Mouse (Mus musculus) left cerebral cortex, adult 8-10 months (tissue): ENCODE measurements at regions not wholly inside any gene's neighbourhood (a gene's known extent, or its start where the extent isn't known, plus 50 kb on each side); places are given as distances from the start of the nearest gene placed in this dataset.

Experiments used
- DNase-seq, 2 experiments: peaks; one replicate each; pipeline ENCODE4 v3.0.0; 2022; ENCODE audit warnings: low spot score in 2 of 2

DNA sequence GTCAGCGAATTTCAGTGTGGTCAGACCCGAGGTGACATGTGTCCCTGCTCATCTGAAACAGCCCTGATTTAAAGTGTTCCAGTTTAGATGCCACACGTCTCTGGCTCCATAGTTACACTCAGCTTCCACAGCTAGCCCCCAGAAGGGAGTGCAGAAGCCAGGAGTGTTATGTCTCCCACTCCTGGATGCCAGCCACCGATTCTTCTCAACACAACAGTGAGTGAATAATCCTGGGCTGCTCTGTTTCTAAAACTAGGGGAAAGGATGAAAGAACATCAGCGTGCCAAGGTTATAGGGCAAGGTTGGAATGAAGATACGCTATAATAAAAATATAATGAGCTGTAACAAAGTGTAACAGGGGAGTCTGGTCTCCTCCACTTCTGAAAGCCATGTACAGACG is 51.5 kb upstream of the Stmnd1 start:
- peak in 1 of 2 experiments; percentile 26 for DNase-seq

- peak; percentile 49 to 84 for DNase-seq
Observed at GRCm38 (mm10) chr13:46218101-46218701, 55.3 kb upstream of the Stmnd1 start.

- DNase-seq, result no peak
Observed at GRCm38 (mm10) chr13:46216954-46217838, 56.3 kb upstream of the Stmnd1 start.

DNA sequence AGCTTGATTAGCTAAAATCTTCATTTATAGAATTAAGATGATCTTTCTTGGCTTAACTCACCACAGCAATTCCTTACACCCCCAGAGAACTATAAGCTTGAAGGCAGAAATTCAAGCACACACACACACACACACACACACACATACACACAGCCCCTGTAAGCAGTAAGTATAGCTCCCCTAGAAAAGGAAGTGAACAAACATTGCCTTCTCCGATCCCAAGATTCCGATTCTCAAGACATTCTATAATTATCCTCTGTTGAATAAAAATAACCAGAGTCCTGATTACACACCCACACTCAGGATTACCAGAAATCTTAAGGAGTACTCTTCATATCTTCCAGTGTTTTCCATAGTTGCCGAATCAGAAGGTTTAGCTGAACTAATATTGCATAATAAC is 70.0 kb upstream of the Stmnd1 start:
- no peak for DNase-seq

- no peak for DNase-seq
Observed at GRCm38 (mm10) chr13:46202586-46202985, 70.9 kb upstream of the Stmnd1 start.

DNA sequence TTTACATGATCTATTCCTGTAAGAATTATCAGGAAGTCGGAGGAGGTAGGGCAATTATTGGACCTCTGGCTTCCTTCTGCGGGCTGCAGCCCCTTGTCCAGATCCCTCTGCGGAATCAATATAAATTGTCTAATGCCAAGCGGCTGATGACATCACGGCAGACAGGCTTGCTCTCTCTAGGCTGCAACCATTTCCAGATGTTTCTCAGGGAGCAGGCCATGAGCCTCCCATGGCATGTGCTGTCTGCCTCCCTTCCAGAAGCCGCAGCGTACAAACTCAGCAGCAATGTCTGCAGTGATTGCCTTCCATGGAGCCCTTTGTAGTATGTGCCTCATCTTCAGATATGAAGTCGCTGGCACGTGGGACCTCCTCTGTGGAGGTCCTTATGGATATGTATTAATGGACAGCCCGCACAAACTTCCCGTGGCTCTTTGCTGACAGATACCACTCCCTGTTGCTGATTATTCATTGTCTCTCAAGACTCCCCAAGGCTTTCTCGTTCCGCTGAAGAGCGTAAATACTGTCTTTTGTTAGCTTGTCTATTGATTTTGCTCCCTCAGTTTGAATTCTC is 72.4 kb upstream of the Stmnd1 start:
- DNase-seq, result no peak

DNA sequence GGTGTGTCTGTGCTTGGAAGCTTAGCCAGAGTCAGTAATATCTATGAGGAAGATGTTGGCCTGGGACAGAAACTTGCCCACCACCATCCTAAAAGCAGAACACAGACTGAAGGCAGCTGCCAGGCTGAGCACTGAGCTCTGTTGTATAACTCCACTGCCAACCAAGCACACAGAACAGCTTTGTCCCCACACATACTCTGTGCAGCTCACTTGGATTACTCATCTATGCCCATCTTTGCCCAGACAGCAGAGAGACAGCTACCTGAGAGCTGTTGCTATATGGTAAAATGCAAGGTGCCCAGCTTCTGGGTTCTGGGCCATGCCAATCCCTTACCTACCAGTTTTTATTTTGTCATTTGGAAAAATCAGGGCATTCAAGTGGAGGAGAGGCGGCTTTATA is 80.4 kb upstream of the Stmnd1 start:
- DNase-seq, result peak in 1 of 2 experiments; percentile 31

DNA sequence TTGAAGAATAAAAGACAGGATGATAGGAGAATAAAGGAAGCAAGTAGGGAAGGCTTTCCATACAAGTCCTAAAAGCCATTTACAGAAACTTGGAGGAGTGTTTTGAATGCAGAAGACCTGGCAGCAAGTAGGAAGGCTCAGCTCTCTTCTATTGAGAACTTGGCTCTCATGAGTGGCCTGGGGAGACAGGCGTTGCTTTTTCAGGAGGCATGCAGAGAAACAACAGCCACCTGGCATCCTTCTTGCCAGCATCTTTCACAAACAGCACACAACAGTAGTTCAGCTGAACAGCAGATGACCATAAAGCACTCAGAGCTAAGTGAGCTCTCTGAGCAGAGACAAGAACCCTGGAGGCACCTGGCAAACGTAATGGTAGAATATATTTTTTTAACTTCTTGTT is 83.8 kb upstream of the Stmnd1 start:
- no peak for DNase-seq

- DNase-seq, result no peak
Observed at GRCm38 (mm10) chr13:46182851-46183250, 90.7 kb upstream of the Stmnd1 start.

DNA sequence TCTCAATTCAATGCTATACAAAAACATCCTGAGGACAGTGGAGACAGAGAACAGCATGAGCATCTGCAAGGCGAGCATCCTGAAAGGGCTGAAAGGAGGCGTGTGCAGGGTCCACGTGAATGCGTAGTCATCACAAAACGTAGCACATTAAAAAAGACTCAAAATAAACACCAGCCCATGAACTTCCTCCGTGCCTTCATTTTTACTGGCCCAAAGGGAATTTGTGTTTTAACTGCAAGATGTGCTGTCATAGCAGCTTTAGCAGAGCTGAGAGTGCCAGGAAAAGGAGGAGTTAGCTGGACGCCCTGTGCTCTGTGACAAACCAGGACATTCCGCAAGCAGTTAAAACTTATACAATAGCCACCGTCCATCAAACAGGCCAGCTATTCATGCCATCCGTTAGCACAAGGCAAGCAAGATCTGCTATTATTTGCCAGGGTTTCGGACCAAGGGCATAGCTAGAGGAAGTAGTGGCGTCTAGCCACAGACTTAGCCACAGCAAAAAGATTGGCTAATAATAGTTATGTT is 92.9 kb upstream of the Stmnd1 start:
- DNase-seq, result peak in 1 of 2 experiments; percentile 47

GRCm38 (mm10) chr13:46179916-46180315 is 93.6 kb upstream of the Stmnd1 start:
- DNase-seq, result no peak

DNA sequence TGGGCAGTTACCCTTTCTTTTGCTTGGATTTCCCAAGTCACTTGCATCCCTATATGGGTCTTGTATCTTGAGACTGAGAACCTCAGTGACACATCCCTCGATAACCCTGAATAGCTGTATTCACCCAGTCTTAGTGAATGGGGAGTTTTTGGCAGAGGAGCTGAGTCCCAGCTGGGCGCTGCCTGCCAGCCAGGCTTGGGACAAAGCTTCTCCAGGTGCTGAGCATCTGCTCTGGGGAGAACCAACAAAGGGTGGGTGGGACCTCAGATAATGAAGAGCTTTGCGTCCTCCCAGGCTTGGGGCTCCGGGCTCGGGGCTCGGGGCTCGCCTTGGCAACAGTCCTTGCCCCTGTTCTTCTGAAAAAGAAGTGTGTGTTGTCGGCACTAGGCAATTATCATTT is 100.4 kb upstream of the Stmnd1 start:
- no peak for DNase-seq

GRCm38 (mm10) chr13:46162025-46162374 is 111.5 kb upstream of the Stmnd1 start:
- DNase-seq, result peak; percentile 60 to 78

- DNase-seq, result no peak
Observed at GRCm38 (mm10) chr13:46161261-46162024, 112.1 kb upstream of the Stmnd1 start.

GRCm38 (mm10) chr13:46159354-46159753 is 114.2 kb upstream of the Stmnd1 start:
- DNase-seq, result no peak

- no peak for DNase-seq
Observed at GRCm38 (mm10) chr13:46153282-46154260, 120.0 kb upstream of the Stmnd1 start.

DNA sequence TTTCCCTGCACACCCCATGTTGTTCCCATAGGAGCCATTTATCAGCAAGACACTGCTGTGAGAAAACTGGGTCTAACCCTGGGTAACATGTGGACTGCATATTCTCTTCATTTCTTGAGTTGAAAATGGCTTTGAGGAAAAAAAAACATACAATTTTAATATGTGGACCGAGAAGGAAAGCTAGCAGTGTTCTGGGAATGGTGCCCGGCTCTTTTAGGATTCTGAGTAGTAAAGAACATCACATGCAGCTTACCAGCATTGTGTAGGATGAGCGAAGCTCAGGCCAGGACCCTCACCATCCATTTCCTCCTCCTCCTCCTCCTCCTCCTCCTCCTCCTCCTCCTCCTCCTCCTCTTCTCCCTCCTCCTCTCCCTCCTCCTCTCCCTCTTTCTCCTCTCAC is 133.5 kb upstream of the Stmnd1 start:
- no peak for DNase-seq

DNA sequence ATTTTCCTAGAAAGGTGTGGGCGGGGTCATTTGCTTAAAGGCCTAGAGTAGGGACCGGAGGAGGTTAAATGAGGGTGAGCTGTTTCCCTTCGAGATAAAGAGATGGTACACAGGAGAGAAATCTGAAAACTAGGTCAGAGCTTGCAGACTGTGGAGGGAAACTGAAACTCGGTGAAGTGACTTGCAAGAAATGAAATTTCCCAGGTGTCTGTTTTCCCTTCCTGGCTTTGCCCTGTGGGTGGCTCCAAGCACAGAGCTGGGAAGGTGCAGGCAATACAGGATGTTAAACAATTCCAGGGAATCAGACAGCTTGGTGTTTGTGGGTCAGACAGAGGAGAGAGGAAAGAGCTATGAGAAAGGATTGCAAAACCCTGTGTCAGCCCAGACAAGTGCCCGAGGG is 134.3 kb upstream of the Stmnd1 start:
- DNase-seq, result no peak

- DNase-seq, result no peak
Observed at GRCm38 (mm10) chr13:46135411-46135810, 138.1 kb upstream of the Stmnd1 start.

DNA sequence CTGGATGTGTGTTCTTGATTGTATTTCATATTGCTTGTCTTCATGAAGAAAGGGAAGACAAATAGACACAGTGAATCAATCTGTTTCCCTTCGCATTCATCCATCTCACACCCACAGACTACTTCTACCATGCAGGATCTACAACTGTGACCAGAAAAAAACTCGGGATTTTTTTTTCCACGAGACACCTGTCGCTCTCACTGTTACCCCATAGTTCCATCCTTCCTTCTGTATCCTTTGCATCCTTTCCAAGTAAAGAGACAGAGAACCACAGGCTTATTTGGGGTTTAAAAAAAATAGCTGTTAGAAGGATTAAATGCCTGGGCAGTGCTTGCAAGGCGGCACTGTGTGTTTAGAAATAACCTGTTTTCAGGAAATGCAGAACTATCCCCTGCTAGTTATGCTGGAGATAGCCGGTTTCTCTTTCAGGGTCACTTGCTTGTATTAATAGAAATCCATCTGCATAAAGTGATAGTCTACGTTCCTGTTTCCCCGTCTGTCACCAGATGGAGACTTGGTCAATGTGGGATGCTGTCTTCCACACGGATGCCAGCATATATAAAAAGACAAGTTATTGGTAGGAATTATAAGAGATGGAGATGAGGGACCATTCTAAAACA is 144.2 kb upstream of the Stmnd1 start:
- DNase-seq, result peak in 1 of 2 experiments; percentile 43
